Mouse (Mus musculus): ENCODE measurements around the gene Prrx2.

- TF ChIP-seq CTCF (IDR thresholded peaks at IDR 0.05; ENCODE audit: low read depth) (no peak), EP300 (IDR thresholded peaks at IDR 0.05; ENCODE audit: low read depth) (no peak)
These were observed 10.6 kb downstream of the Prrx2 start for GRCm38 (mm10) chr2:30845152-30846070.

Data from heart, postnatal 0 days (tissue).